Mouse (Mus musculus) forebrain, embryonic 11.5 days (tissue): ENCODE data around the gene Thsd7a. TPM values are rescaled to one million over a fixed set of nuclear protein-coding genes. Genes with fewer than 3 reads are reported as not detected.

Source experiments
- ATAC-seq: fragments of 200-750 bp; cut with Nextera tagmentation; replicated peaks from 2 replicates; pipeline ENCODE4 v1.8.0; 2017; ENCODE audit warnings: moderate TSS enrichment; ENCODE audit not compliant: low FRiP score
- DNase-seq: peaks from one replicate; pipeline ENCODE4 v3.0.0-alpha.2; 2017; ENCODE audit warnings: low spot score
- H3K27ac ChIP-seq: fragments of 300-500 bp; sonication (generic); 2 replicates; pipeline ENCODE4 v1.5.1; 2014; ENCODE audit warnings: low read depth, low read length
- H3K27me3 ChIP-seq: fragments of 300-500 bp; sonication (generic); 2 replicates; pipeline ENCODE4 v1.6.1; 2014; ENCODE audit warnings: mild to moderate bottlenecking, low read length, mixed read lengths; ENCODE audit not compliant: control insufficient read depth, insufficient read depth
- H3K36me3 ChIP-seq: fragments of 300-500 bp; sonication (generic); 2 replicates; pipeline ENCODE4 v1.6.1; 2014; ENCODE audit warnings: mild to moderate bottlenecking, low read length, moderate library complexity, mixed read lengths; ENCODE audit not compliant: control insufficient read depth, insufficient read depth
- H3K4me1 ChIP-seq: fragments of 300-500 bp; sonication (generic); replicated peaks from 2 replicates; pipeline ENCODE4 v1.6.1; 2014; ENCODE audit warnings: low read length, mixed read lengths; ENCODE audit not compliant: control insufficient read depth, insufficient read depth
- H3K4me2 ChIP-seq: fragments of 300-500 bp; sonication (generic); 2 replicates; pipeline ENCODE4 v1.6.1; 2014; ENCODE audit warnings: low read depth, mild to moderate bottlenecking, low read length, moderate library complexity, mixed read lengths; ENCODE audit not compliant: severe bottlenecking
- H3K4me3 ChIP-seq: fragments of 300-500 bp; sonication (generic); 2 replicates; pipeline ENCODE4 v1.5.1; 2014; ENCODE audit warnings: low read depth, low read length
- H3K9ac ChIP-seq: fragments of 300-500 bp; sonication (generic); 2 replicates; pipeline ENCODE4 v1.6.1; 2014; ENCODE audit warnings: low read length
- H3K9me3 ChIP-seq: fragments of 300-500 bp; sonication (generic); 2 replicates; pipeline ENCODE4 v1.6.1; 2016; ENCODE audit warnings: low read length, mixed read lengths; ENCODE audit not compliant: control insufficient read depth
- WGBS: fragments of 180-500 bp; shearing (Covaris S2); extraction: QIAGEN DNeasy Blood & Tissue Kit; methylation state at CpG from one replicate; pipeline ENCODE4 v1.1.7; 2014; 5-methylcytosine and 5-hydroxymethylcytosine counted together
- polyA plus RNA-seq: library from polyadenylated mRNA; unstranded; fragments of >200 nt; fragmentation: Nextera tagmentation; extraction: Ambion mirVana; gene quantifications from 2 replicates; pipeline ENCODE4 v1.2.1, GENCODE M21; 2014

The Thsd7a gene
- polyA plus RNA-seq, 1 experiment from 2014 or later: 4.9 TPM

GRCm38 (mm10) chr6:12506877-12507276, 242.3 kb downstream of the Thsd7a start:
- Histone ChIP-seq H3K4me3 (no peak overlapping the region), H3K27ac (no peak overlapping the region), H3K36me3 (no peaks in the 10 kb centered on the region), H3K4me2 (no peak overlapping the region), H3K4me1 (no peaks in the 10 kb centered on the region), H3K9me3 (no peaks in the 10 kb centered on the region), H3K9ac (no peak overlapping the region), H3K27me3 (no peaks in the 10 kb centered on the region)
- WGBS: 89% methylated on average over 2 of the region's 2 CpGs
- no peak for DNase-seq
- ATAC-seq: no peak

- H3K9me3 ChIP-seq: no peaks in the 10 kb centered on the region
- no peaks in the 10 kb centered on the region for H3K36me3 ChIP-seq
- no peak overlapping the region for H3K27ac ChIP-seq
- H3K4me3 ChIP-seq: no peak overlapping the region
- H3K27me3 ChIP-seq: no peaks in the 10 kb centered on the region
- H3K9ac ChIP-seq: no peak overlapping the region
- DNase-seq (no peak), ATAC-seq (no peak)
- H3K4me2 ChIP-seq: no peak overlapping the region
- H3K4me1 ChIP-seq: no peaks in the 10 kb centered on the region
- WGBS: 94% methylated on average over 7 of the region's 7 CpGs
Observed at GRCm38 (mm10) chr6:12503867-12504266, 245.3 kb downstream of the Thsd7a start.

DNA sequence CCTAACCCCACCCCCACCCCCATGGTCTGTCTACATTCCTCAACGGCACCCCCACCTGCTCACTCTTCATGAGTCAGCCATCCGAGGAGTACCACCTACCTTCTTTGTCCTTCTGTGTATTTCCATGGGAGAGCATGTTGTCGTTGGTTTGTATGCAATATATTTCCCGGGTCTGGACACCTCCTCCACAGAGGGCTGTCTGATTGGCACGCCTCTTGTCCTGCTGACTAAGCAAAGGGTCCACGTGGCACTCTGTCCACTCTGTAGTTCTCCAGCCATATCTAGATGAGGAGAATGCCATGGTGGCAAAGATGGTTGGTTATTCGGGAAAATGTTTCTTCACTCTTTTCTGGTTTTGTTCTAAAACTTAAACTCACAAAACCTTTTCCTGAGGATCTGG, 248.3 kb downstream of the Thsd7a start:
- H3K4me1 ChIP-seq: no peaks in the 10 kb centered on the region
- H3K9ac ChIP-seq: no peak overlapping the region
- H3K36me3 ChIP-seq: no peaks in the 10 kb centered on the region
- 84% methylated on average over 7 of the region's 7 CpGs for WGBS
- DNase-seq (no peak), ATAC-seq (no peak)
- no peaks in the 10 kb centered on the region for H3K27me3 ChIP-seq
- H3K4me3 ChIP-seq: no peak overlapping the region
- no peak overlapping the region for H3K4me2 ChIP-seq
- H3K27ac ChIP-seq: no peak overlapping the region
- H3K9me3 ChIP-seq: no peaks in the 10 kb centered on the region

DNA sequence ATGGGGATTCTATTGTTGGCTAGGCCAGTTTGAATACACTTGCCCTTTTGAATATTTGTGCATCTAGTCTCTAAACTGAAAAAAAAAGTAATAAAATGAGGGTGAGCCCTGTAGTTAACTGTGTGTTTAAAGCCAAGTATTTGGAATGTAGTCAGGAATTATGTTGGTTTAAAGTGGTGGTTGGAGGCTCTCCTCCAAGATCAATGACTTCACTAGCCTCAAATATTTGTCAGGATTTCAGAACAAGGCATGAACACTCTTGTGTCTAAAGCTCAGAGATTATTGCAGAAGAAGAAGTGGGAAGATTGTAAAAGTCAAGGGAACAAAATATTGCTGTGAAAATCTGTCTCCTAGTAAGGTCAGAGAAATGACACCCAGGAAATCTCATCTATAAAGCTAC, 249.3 kb downstream of the Thsd7a start:
- Histone ChIP-seq H3K27me3 (no peaks in the 10 kb centered on the region), H3K4me3 (no peak overlapping the region), H3K9ac (no peak overlapping the region), H3K4me1 (no peaks in the 10 kb centered on the region), H3K9me3 (no peaks in the 10 kb centered on the region), H3K4me2 (no peak overlapping the region), H3K27ac (no peak overlapping the region), H3K36me3 (no peaks in the 10 kb centered on the region)
- no peak for ATAC-seq
- DNase-seq: no peak

DNA sequence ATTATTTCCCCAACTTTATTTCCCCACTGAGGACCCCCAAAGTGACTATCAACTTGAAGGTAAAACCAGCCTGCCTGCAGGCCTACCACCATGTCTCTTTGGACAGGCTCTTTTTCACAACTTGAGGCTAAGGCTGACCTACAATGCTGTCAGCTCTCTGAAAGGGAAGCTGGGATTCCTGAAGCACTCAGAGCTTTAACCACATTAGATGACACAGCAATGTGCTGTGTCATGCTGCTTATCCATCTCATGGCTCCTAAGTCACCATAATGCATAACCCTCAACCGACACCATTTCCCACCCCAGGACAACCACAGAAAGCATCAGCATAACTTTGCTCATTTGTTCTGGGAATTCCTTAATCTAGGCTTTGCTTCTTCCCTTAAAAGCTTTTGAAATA, 255.6 kb downstream of the Thsd7a start:
- Histone ChIP-seq H3K27me3 (no peaks in the 10 kb centered on the region), H3K4me2 (no peak overlapping the region), H3K36me3 (no peaks in the 10 kb centered on the region), H3K27ac (no peak overlapping the region), H3K4me1 (no peaks in the 10 kb centered on the region), H3K9me3 (no peaks in the 10 kb centered on the region), H3K9ac (no peak overlapping the region), H3K4me3 (no peak overlapping the region)
- DNase-seq (no peak), ATAC-seq (no peak)
- WGBS: 84% methylated on average over 1 of the region's 1 CpGs

- Histone ChIP-seq H3K4me3 (no peak overlapping the region), H3K4me2 (no peak overlapping the region), H3K4me1 (no peaks in the 10 kb centered on the region), H3K27me3 (no peaks in the 10 kb centered on the region), H3K9me3 (no peaks in the 10 kb centered on the region), H3K27ac (no peak overlapping the region), H3K36me3 (no peaks in the 10 kb centered on the region), H3K9ac (no peak overlapping the region)
- DNase-seq (no peak), ATAC-seq (no peak)
- WGBS: 59% methylated on average over 1 of the region's 1 CpGs
Observed at GRCm38 (mm10) chr6:12488882-12489281, 260.3 kb downstream of the Thsd7a start.

- WGBS: 85% methylated on average over 5 of the region's 5 CpGs
- no peaks in the 10 kb centered on the region for H3K27me3 ChIP-seq
- no peak for ATAC-seq
Observed at GRCm38 (mm10) chr6:12481527-12482163, 267.6 kb downstream of the Thsd7a start.

DNA sequence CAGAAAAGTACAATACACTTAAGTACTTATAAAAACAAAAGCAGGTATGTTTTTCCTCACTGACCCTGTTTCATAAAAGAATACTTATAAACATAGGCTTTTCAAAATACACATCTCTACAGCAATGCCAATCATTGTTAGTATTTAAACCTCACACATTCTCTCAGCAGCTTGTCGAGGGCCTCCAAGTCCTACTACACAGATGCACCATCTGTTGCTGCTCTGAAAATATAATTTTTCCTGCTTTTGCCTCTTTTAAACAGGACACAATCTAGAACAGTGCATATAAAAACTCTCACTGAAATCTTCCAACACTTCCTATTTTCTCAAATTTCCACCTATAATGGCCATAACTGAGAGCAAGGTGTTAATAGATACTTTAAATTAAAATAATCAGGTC, 270.9 kb downstream of the Thsd7a start:
- H3K36me3 ChIP-seq: no peaks in the 10 kb centered on the region
- ATAC-seq (no peak), DNase-seq (no peak)
- H3K4me2 ChIP-seq: no peak overlapping the region
- H3K9ac ChIP-seq: no peak overlapping the region
- H3K4me3 ChIP-seq: no peak overlapping the region
- WGBS: 91% methylated on average over 1 of the region's 1 CpGs
- no peaks in the 10 kb centered on the region for H3K9me3 ChIP-seq
- H3K4me1 ChIP-seq: no peaks in the 10 kb centered on the region
- no peaks in the 10 kb centered on the region for H3K27me3 ChIP-seq
- H3K27ac ChIP-seq: no peak overlapping the region

More at GRCm38 (mm10) chr6:12481527-12482163, 267.6 kb downstream of the Thsd7a start:
- Histone ChIP-seq H3K4me2 (no peak overlapping the region), H3K9ac (no peak overlapping the region), H3K9me3 (no peaks in the 10 kb centered on the region), H3K4me1 (no peaks in the 10 kb centered on the region), H3K4me3 (no peak overlapping the region), H3K36me3 (no peaks in the 10 kb centered on the region), H3K27ac (no peak overlapping the region)
- no peak for DNase-seq

GRCm38 (mm10) chr6:12470935-12471334, 278.3 kb downstream of the Thsd7a start:
- H3K9me3 ChIP-seq: no peaks in the 10 kb centered on the region
- H3K9ac ChIP-seq: no peak overlapping the region
- 93% methylated on average over 2 of the region's 2 CpGs for WGBS
- ATAC-seq (no peak), DNase-seq (no peak)
- no peak overlapping the region for H3K27ac ChIP-seq
- no peaks in the 10 kb centered on the region for H3K36me3 ChIP-seq
- no peaks in the 10 kb centered on the region for H3K4me1 ChIP-seq
- no peak overlapping the region for H3K4me3 ChIP-seq
- H3K4me2 ChIP-seq: no peak overlapping the region
- H3K27me3 ChIP-seq: no peaks in the 10 kb centered on the region
